ENCODE assay signal across 26 mouse cellular contexts in the genomic region with DNA sequence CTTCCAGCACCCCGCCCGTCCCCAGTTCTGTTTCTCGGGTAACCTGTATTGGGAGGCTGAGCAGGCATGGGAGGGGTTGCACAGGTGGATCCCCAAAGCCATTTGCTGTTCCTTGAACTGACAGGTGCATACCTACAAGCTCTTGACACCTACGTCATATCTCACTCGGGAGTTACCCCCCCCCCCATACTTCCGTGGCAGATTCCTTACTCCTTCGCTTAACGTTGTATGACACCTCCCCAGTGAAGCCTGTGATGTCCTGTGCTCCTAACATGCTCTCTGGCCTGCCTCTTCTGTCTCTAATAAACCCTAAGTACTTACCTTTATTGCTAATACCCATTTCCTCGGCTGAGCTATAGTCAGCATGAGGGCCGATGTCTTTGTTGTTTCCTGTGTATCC.
"Had no signal": no experiment of that assay in that cellular context is flagged by ENCODE, and none has a peak within 500 bp of the region (broad histone marks: within the 10 kb centered on the region; RNA-seq: fewer than 3 reads in every experiment).

No protein-coding gene starts in this region.

- H3K36me3 ChIP-seq: embryonic facial prominence, embryonic 15.5 days had no signal

- H3K27ac ChIP-seq: embryonic facial prominence, embryonic 10.5 days; embryonic facial prominence, embryonic 12.5 days; embryonic facial prominence, embryonic 13.5 days; embryonic facial prominence, embryonic 15.5 days; forebrain, embryonic 10.5 days; forebrain, embryonic 12.5 days; forebrain, embryonic 13.5 days; forebrain, embryonic 15.5 days had no signal

- H3K27me3 ChIP-seq: embryonic facial prominence, embryonic 12.5 days; embryonic facial prominence, embryonic 13.5 days; embryonic facial prominence, embryonic 15.5 days; forebrain, embryonic 12.5 days; forebrain, embryonic 13.5 days; forebrain, embryonic 15.5 days had no signal

- DNase-seq: cerebellum, adult 18-20 months; cerebellum, adult 2 months; cerebellum, adult 8-10 months; cerebellum, adult 9-10 months; cerebellum, adult 9-11 months; cerebellum, postnatal 10 days; cerebellum, postnatal 14 days; cerebellum, postnatal 25 days; cerebellum, postnatal 36 days; embryo, embryonic 11 days; forebrain, postnatal 0 days; gastrocnemius, adult 2 months; gastrocnemius, postnatal 10 days; gastrocnemius, postnatal 14 days; gastrocnemius, postnatal 25 days; gastrocnemius, postnatal 36 days; heart, adult 18-20 months had no signal

- H3K4me1 ChIP-seq: forebrain, embryonic 12.5 days; forebrain, embryonic 15.5 days had no signal

- H3K4me3 ChIP-seq: embryonic facial prominence, embryonic 10.5 days; embryonic facial prominence, embryonic 12.5 days; embryonic facial prominence, embryonic 13.5 days; embryonic facial prominence, embryonic 15.5 days; erythroblast, embryonic 14.5 days; forebrain, embryonic 10.5 days; forebrain, embryonic 12.5 days; forebrain, embryonic 13.5 days; forebrain, embryonic 15.5 days; gastrocnemius, adult 2 months had no signal

- H3K9me3 ChIP-seq: embryonic facial prominence, embryonic 10.5 days; embryonic facial prominence, embryonic 12.5 days; embryonic facial prominence, embryonic 13.5 days; embryonic facial prominence, embryonic 15.5 days; forebrain, embryonic 10.5 days; forebrain, embryonic 12.5 days; forebrain, embryonic 13.5 days; forebrain, embryonic 15.5 days had no signal
